8 mouse cellular contexts compared by ENCODE assay signal in the genomic region with DNA sequence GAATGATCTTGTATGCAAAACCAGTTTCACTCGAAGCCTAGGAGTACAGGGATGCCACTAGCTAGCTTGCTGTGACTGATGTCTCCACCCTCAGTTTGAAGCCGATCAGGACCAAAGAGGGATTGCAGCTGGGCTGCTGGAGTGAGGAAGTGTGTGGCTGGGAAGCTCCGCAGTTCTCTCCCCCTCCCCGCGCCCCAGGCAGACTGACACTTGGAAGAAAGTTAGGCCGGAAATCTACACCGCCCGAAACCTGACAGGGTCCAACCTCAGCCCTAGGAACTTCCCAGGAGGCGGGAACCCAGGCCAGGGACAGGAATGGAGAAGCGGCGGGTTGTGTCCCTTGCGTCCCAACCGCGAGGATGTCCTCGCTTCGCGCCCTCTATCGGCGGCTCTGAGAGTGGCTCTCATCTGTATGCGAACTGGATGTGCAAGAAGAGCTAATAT. TPM values are rescaled to one million over a fixed set of nuclear protein-coding genes. Genes with fewer than 3 reads are reported as not detected.
DNase-seq lines count a peak whose midpoint lies in the region; ATAC-seq and TF ChIP-seq lines count a peak whose summit lies in the region.

No protein-coding gene starts in this region.

- peak; percentile 37 for TF ChIP-seq RAD21 in CH12.LX (IDR thresholded peaks at IDR 0.05; ENCODE audit: low read depth, low read length)

- peak; percentile 44 to 85; a peak in 3 of 4 replicates for TF ChIP-seq CTCF in CH12.LX (conservative IDR thresholded peaks at IDR 0.05 in 1 of 2, IDR thresholded peaks at IDR 0.05 in 1 of 2; ENCODE audit: low read depth in 2 of 2, low read length in 2 of 2)
- TF ChIP-seq CTCF in lung, adult 2 months (IDR thresholded peaks at IDR 0.05; ENCODE audit: insufficient read depth, low read length): peak; percentile 74
- TF ChIP-seq CTCF in testis, adult 2 months (IDR thresholded peaks at IDR 0.05; ENCODE audit: control insufficient read depth, insufficient read depth, insufficient replicate concordance, low read depth, low read length): peak; percentile 71; the same call in 1 of the 2 replicates

- peaks cover 1% of the 10 kb centered on the region for H3K27me3 ChIP-seq in CH12.LX (replicated peaks)
- no peaks in the 10 kb centered on the region for H3K27me3 ChIP-seq in neural tube, embryonic 15.5 days (replicated peaks)
- H3K27me3 ChIP-seq in testis, adult 2 months (ENCODE audit: control insufficient read depth, insufficient read depth, low read length): no peaks in the 10 kb centered on the region

- peak; percentile 79 for ATAC-seq in hematopoietic stem cell, adult 5-6 weeks (replicated peaks in 1 of 2; ENCODE audit: insufficient read depth in 1 of 2, low FRiP score in 2 of 2, low TSS enrichment in 1 of 2, low read depth in 1 of 2, poor library complexity in 2 of 2, severe bottlenecking in 2 of 2)
- peak; percentile 82 for ATAC-seq in neural tube, embryonic 15.5 days (ENCODE audit: low FRiP score)

- no peaks in the 10 kb centered on the region for H3K36me3 ChIP-seq in CH12.LX (replicated peaks in 1 of 2; ENCODE audit: control insufficient read depth in 1 of 2, insufficient read depth in 1 of 2, low read length in 1 of 2)
- H3K36me3 ChIP-seq in neural tube, embryonic 15.5 days: no peaks in the 10 kb centered on the region
- no peaks in the 10 kb centered on the region for H3K36me3 ChIP-seq in testis, adult 2 months (ENCODE audit: control insufficient read depth, insufficient read depth, low read length)

- H3K79me2 ChIP-seq in CH12.LX (replicated peaks; ENCODE audit: control insufficient read depth, extremely low read depth, insufficient read depth, poor library complexity, severe bottlenecking): no peaks in the 10 kb centered on the region

- H3K9me3 ChIP-seq in CH12.LX (replicated peaks; ENCODE audit: low read length): peaks cover 4% of the 10 kb centered on the region
- no peaks in the 10 kb centered on the region for H3K9me3 ChIP-seq in neural tube, embryonic 15.5 days (replicated peaks)

- peaks cover 19 to 38% of the 10 kb centered on the region in 2 experiments for H3K4me1 ChIP-seq in CH12.LX (ENCODE audit: control insufficient read depth in 1 of 2, insufficient read depth in 2 of 2)
- no peaks in the 10 kb centered on the region for H3K4me1 ChIP-seq in lung, adult 2 months (ENCODE audit: control insufficient read depth, insufficient read depth, low read length)
- H3K4me1 ChIP-seq in neural tube, embryonic 15.5 days: peaks cover 17% of the 10 kb centered on the region
- H3K4me1 ChIP-seq in testis, adult 2 months (ENCODE audit: control insufficient read depth, insufficient read depth, low read length): 0 out of 2 replicates have a peak, but pooled peaks cover 3% of the 10 kb centered on the region

- DNase-seq in CH12.LX (ENCODE audit: extremely low read depth): peak; percentile 74
- DNase-seq in cerebellum, adult 8-10 months: peak; percentile 36
- DNase-seq in forelimb bud, embryonic 11.5 days (ENCODE audit: low read depth, low spot score): peak; percentile 73
- DNase-seq in layer of hippocampus, adult 8-10 months (ENCODE audit: low spot score in 2 of 2): peak; percentile 14 to 62
- DNase-seq in lung, adult 2 months: peak; percentile 69

- WGBS in lung, adult 2 months: 1% methylated on average over 20 of the region's 20 CpGs
- 1% methylated on average over 20 of the region's 20 CpGs for WGBS in neural tube, embryonic 15.5 days

- dilution Hi-C loops in CH12.LX (cut with MboI; ENCODE audit: extremely low pct_ligation_motif_present, extremely low pct_unique_long_range_greater_than_20kb, low sequenced_read_pairs): no loop called here

- H3K4me2 ChIP-seq in CH12.LX (ENCODE audit: insufficient read depth, low read depth, poor library complexity, severe bottlenecking): peak overlapping the region; percentile 86
- H3K4me2 ChIP-seq in neural tube, embryonic 15.5 days: peak overlapping the region; percentile 66

- TF ChIP-seq EP300 in CH12.LX (IDR thresholded peaks at IDR 0.05; ENCODE audit: low read length): no peak; the same call in 1 of the 2 replicates

- peak overlapping the region; percentile 14; the same call in 1 of the 2 replicates for H3K9ac ChIP-seq in CH12.LX (ENCODE audit: insufficient read depth, low read depth)
- H3K9ac ChIP-seq in neural tube, embryonic 15.5 days (replicated peaks): peak overlapping the region; percentile 27; the same call in 1 of the 2 replicates

- H3K4me3 ChIP-seq in CH12.LX (replicated peaks in 1 of 3; ENCODE audit: low read depth in 2 of 3, low read length in 2 of 3, poor library complexity in 1 of 3): peak overlapping the region in 2 of 3 experiments; percentile 3 to 49
- no peak overlapping the region for H3K4me3 ChIP-seq in lung, adult 2 months (replicated peaks; ENCODE audit: extremely low read depth, low read depth, low read length)
- peak overlapping the region; percentile 34 for H3K4me3 ChIP-seq in neural tube, embryonic 15.5 days (replicated peaks)
- H3K4me3 ChIP-seq in testis, adult 2 months (ENCODE audit: control insufficient read depth, low read depth, low read length): peak overlapping the region; percentile 59

- TF ChIP-seq POLR2A in CH12.LX (IDR thresholded peaks at IDR 0.05; ENCODE audit: low read depth, low read length): no peak
- TF ChIP-seq POLR2A in lung, adult 2 months (IDR thresholded peaks at IDR 0.05; ENCODE audit: borderline replicate concordance, extremely low read depth, low read depth, low read length): no peak
- TF ChIP-seq POLR2A in testis, adult 2 months (IDR thresholded peaks at IDR 0.05; ENCODE audit: control insufficient read depth, low read depth, low read length): no peak

- in situ Hi-C loops in CH12.LX (cut with MboI; ENCODE audit: low pct_ligation_motif_present, low pct_unique_long_range_greater_than_20kb, low sequenced_read_pairs): no loop called here

- peak overlapping the region; percentile 42 for H3K27ac ChIP-seq in CH12.LX (ENCODE audit: insufficient read depth, low read depth)
- no peak overlapping the region; the same call in 1 of the 2 replicates for H3K27ac ChIP-seq in neural tube, embryonic 15.5 days (replicated peaks)
- H3K27ac ChIP-seq in testis, adult 2 months (ENCODE audit: control insufficient read depth, insufficient read depth, low read depth, low read length): no peak overlapping the region

TF ChIP-seq in CH12.LX, 34 proteins besides CTCF, POLR2A, EP300 and RAD21 (continues in another document):
- TF ChIP-seq CHD2 (IDR thresholded peaks at IDR 0.05; ENCODE audit: low read length) (no peak), NELFE (IDR thresholded peaks at IDR 0.05; ENCODE audit: low read depth, low read length) (0 out of 2 replicates have a peak, but pooled peaks have one; percentile 53), MAFK (IDR thresholded peaks at IDR 0.05; ENCODE audit: insufficient replicate concordance, low read length) (no peak), GABPA (IDR thresholded peaks at IDR 0.05; ENCODE audit: insufficient replicate concordance, low read depth, low read length) (no peak), ZC3H11A (IDR thresholded peaks at IDR 0.05; ENCODE audit: low read depth, low read length) (no peak), RCOR1 (conservative IDR thresholded peaks at IDR 0.05; ENCODE audit: low read depth, low read length) (peak; percentile 40; the same call in 1 of the 2 replicates), ETS1 (conservative IDR thresholded peaks at IDR 0.05; ENCODE audit: low read depth, low read length) (0 out of 2 replicates have a peak, but pooled peaks have one; percentile 11), USF2 (conservative IDR thresholded peaks at IDR 0.05; ENCODE audit: low read depth, low read length) (no peak), MXI1 (IDR thresholded peaks at IDR 0.05; ENCODE audit: low read depth, low read length) (peak; percentile 35; the same call in 1 of the 2 replicates), E2F4 (IDR thresholded peaks at IDR 0.05; ENCODE audit: insufficient replicate concordance, low read depth, low read length) (no peak), POLR2AphosphoS2 (IDR thresholded peaks at IDR 0.05; ENCODE audit: low read depth, low read length) (no peak), TBP (conservative IDR thresholded peaks at IDR 0.05; ENCODE audit: low read depth, low read length) (no peak), NRF1 (IDR thresholded peaks at IDR 0.05; ENCODE audit: low read depth, low read length) (no peak), IRF4 (IDR thresholded peaks at IDR 0.05; ENCODE audit: low read depth, low read length) (0 out of 2 replicates have a peak, but pooled peaks have one; percentile 39), MYC (IDR thresholded peaks at IDR 0.05; ENCODE audit: low read depth, low read length) (no peak), USF1 (IDR thresholded peaks at IDR 0.05; ENCODE audit: low read depth, low read length) (no peak), BHLHE40 (IDR thresholded peaks at IDR 0.05; ENCODE audit: low read depth, low read length) (no peak; the same call in 1 of the 2 replicates), MAZ (IDR thresholded peaks at IDR 0.05; ENCODE audit: low read depth, low read length) (no peak; the same call in 1 of the 2 replicates), ZMIZ1 (IDR thresholded peaks at IDR 0.05; ENCODE audit: low read depth, low read length) (no peak), JUND (conservative IDR thresholded peaks at IDR 0.05; ENCODE audit: low read depth, low read length) (no peak), MAX (IDR thresholded peaks at IDR 0.05; ENCODE audit: low read length) (no peak), CHD1 (IDR thresholded peaks at IDR 0.05; ENCODE audit: low read depth, low read length) (no peak), ZNF384 (IDR thresholded peaks at IDR 0.05; ENCODE audit: low read depth, low read length) (no peak), HCFC1 (IDR thresholded peaks at IDR 0.05; ENCODE audit: low read depth, low read length) (no peak), TCF12 (IDR thresholded peaks at IDR 0.05; ENCODE audit: low read depth, low read length) (no peak), ZKSCAN1 (IDR thresholded peaks at IDR 0.05; ENCODE audit: borderline replicate concordance, low read depth, low read length) (no peak), UBTF (IDR thresholded peaks at IDR 0.05; ENCODE audit: low read depth, low read length) (no peak), SMC3 (IDR thresholded peaks at IDR 0.05; ENCODE audit: low read depth, low read length) (peak; percentile 52), MEF2A (IDR thresholded peaks at IDR 0.05; ENCODE audit: borderline replicate concordance, low read depth, low read length) (peak; percentile 24; the same call in 1 of the 2 replicates)

RNA-seq across cellular contexts. Expression of gene Il12b, which starts 1.1 kb away (rescaled TPM):
- total RNA-seq in CH12.LX (2012; rRNA removed) (not detected in 2 replicates), CH12.LX (2014; rRNA removed) (0.23 TPM in 1 of 2 replicates, not detected in the other)
- polyA plus RNA-seq in CH12.LX (2012; ENCODE audit: insufficient read length, low read depth): not detected in 2 replicates
- not detected in 2 replicates for total RNA-seq in hematopoietic stem cell, adult 5-6 weeks (2017)
- not detected for total RNA-seq in layer of hippocampus, adult 8-10 months (2022)
- 0.15 and 0.17 TPM in 2 replicates for polyA plus RNA-seq in lung, adult 2 months (2012; rRNA removed)
- not detected in 2 replicates for polyA plus RNA-seq in neural tube, embryonic 15.5 days (2015; fragmentation: Nextera tagmentation; extraction: Ambion mirVana)
- not detected in 2 replicates for polyA plus RNA-seq in testis, adult 2 months (2012; rRNA removed)
